Mouse (Mus musculus): ENCODE data around the gene Myo9a.

- TF ChIP-seq CTCF (conservative IDR thresholded peaks at IDR 0.05; ENCODE audit: insufficient read depth, insufficient read length, low read depth, low read length), result no peak
- TF ChIP-seq POLR2A (IDR thresholded peaks at IDR 0.05; ENCODE audit: low read depth, low read length), result no peak
Observed at GRCm38 (mm10) chr9:59884551-59884950, 133.9 kb downstream of the Myo9a start.
